Mouse (Mus musculus): ENCODE measurements at regions not wholly inside any gene's neighbourhood (a gene's known extent, or its start where the extent isn't known, plus 50 kb on each side); places are given as distances from the start of the nearest gene placed in this dataset.
A peak's percentile ranks its signal among the peaks of the same experiment; 100 is the strongest.

DNA sequence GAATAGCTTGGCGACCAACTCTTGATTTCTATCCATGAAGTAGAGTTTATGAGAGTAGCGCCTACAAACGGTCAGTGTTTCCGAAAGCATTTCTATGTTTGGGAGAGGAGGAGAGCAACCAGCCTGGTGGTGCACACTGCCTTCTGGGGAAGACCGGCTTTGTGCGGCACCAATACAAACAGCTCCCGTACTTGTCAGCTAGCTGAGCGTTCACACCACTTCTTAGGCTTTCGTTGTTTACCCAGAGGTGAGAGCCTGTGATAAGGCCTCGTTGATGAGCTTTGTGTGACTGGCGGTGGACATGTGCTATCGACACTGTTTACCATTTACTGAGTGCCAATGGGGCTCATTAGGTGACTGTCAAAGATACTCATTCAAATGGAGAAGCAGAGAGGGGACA is 162.0 kb downstream of the Chic2 start:
- H3K27ac ChIP-seq (replicated peaks; ENCODE audit: low read depth, low read length), result no peak overlapping the region
- no peak overlapping the region for H3K9ac ChIP-seq (replicated peaks; ENCODE audit: low read length)
- DNase-seq (ENCODE audit: low spot score), result no peak
- no peaks in the 10 kb centered on the region for H3K4me1 ChIP-seq (ENCODE audit: control insufficient read depth, insufficient read depth, low read length)
- no peak overlapping the region for H3K4me2 ChIP-seq (ENCODE audit: low read depth, low read length)
- ATAC-seq (replicated peaks; ENCODE audit: insufficient number of reproducible peaks, low FRiP score, low TSS enrichment, low read depth), result no peak
- H3K4me3 ChIP-seq (ENCODE audit: low read depth, low read length), result no peak overlapping the region
- H3K27me3 ChIP-seq (ENCODE audit: control insufficient read depth, insufficient read depth, low read length), result no peaks in the 10 kb centered on the region
- H3K36me3 ChIP-seq (replicated peaks; ENCODE audit: control insufficient read depth, insufficient read depth, low read depth, low read length), result no peaks in the 10 kb centered on the region
- WGBS, result 82% methylated on average over 12 of the region's 12 CpGs
- H3K9me3 ChIP-seq (replicated peaks; ENCODE audit: control insufficient read depth, low read length), result no peaks in the 10 kb centered on the region

DNA sequence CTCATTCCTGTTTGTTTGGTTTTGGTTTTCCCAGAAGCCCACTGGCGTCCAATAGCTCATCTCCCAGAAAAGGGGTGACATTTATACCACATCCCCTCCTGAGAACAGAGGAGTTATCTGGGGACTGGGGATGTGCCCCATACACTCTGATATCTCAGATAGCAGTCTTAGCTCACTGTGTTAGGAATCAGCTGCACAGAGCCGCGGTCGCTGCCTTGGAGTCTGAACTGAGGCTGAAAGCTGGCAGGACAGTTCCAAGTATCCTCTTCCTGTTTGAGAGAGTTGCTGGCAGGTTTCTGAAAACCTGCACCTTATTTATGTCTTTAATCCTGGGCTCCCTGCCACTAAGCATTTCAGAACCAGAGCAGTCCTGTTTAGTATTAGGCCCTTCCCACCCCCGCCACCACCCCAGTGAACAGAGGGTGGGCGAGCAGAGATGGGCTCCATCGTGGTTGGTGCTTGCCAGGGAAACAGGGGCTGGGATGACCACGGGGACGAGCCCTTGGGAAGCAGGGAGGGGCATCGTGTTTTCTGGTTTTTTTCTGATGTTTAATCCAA is 163.8 kb downstream of the Chic2 start:
- no peak for DNase-seq (ENCODE audit: low spot score)
- Histone ChIP-seq H3K9me3 (replicated peaks; ENCODE audit: control insufficient read depth, low read length) (no peaks in the 10 kb centered on the region), H3K9ac (replicated peaks; ENCODE audit: low read length) (no peak overlapping the region), H3K36me3 (replicated peaks; ENCODE audit: control insufficient read depth, insufficient read depth, low read depth, low read length) (no peaks in the 10 kb centered on the region), H3K27ac (replicated peaks; ENCODE audit: low read depth, low read length) (no peak overlapping the region), H3K4me2 (ENCODE audit: low read depth, low read length) (no peak overlapping the region), H3K4me3 (ENCODE audit: low read depth, low read length) (no peak overlapping the region), H3K27me3 (ENCODE audit: control insufficient read depth, insufficient read depth, low read length) (no peaks in the 10 kb centered on the region), H3K4me1 (ENCODE audit: control insufficient read depth, insufficient read depth, low read length) (no peaks in the 10 kb centered on the region)
- ATAC-seq (replicated peaks; ENCODE audit: insufficient number of reproducible peaks, low FRiP score, low TSS enrichment, low read depth), result no peak
- 68% methylated on average over 10 of the region's 10 CpGs for WGBS

DNA sequence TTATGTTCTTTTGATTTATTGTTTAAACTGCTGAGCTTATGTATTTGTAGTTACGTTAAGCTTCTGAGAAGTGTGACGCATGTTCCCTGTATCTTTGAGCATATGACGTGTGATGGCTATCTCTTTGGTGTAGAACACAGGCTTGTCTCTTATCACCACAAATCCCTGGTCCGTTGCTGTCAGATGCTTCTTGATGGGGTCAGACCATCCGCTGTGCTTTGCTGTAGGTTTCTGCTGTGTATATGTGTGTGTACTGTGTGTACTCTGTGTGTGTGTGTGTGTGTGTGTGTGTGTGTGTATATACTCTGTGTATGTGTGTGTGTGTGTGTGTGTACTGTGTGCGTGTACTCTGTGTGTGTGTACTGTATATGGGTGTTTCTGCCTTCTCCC is 164.5 kb downstream of the Chic2 start:
- Histone ChIP-seq H3K4me1 (ENCODE audit: control insufficient read depth, insufficient read depth, low read length) (no peaks in the 10 kb centered on the region), H3K36me3 (replicated peaks; ENCODE audit: control insufficient read depth, insufficient read depth, low read depth, low read length) (no peaks in the 10 kb centered on the region), H3K4me2 (ENCODE audit: low read depth, low read length) (no peak overlapping the region), H3K9ac (replicated peaks; ENCODE audit: low read length) (no peak overlapping the region), H3K27me3 (ENCODE audit: control insufficient read depth, insufficient read depth, low read length) (no peaks in the 10 kb centered on the region), H3K9me3 (replicated peaks; ENCODE audit: control insufficient read depth, low read length) (no peaks in the 10 kb centered on the region), H3K4me3 (ENCODE audit: low read depth, low read length) (no peak overlapping the region), H3K27ac (replicated peaks; ENCODE audit: low read depth, low read length) (no peak overlapping the region)
- DNase-seq (ENCODE audit: low spot score) (no peak), ATAC-seq (replicated peaks; ENCODE audit: insufficient number of reproducible peaks, low FRiP score, low TSS enrichment, low read depth) (no peak)
- WGBS, result 79% methylated on average over 6 of the region's 6 CpGs

GRCm38 (mm10) chr5:74879098-74880047 is 165.2 kb downstream of the Chic2 start:
- Histone ChIP-seq H3K36me3 (replicated peaks; ENCODE audit: control insufficient read depth, insufficient read depth, low read depth, low read length) (no peaks in the 10 kb centered on the region), H3K27me3 (ENCODE audit: control insufficient read depth, insufficient read depth, low read length) (no peaks in the 10 kb centered on the region)

DNA sequence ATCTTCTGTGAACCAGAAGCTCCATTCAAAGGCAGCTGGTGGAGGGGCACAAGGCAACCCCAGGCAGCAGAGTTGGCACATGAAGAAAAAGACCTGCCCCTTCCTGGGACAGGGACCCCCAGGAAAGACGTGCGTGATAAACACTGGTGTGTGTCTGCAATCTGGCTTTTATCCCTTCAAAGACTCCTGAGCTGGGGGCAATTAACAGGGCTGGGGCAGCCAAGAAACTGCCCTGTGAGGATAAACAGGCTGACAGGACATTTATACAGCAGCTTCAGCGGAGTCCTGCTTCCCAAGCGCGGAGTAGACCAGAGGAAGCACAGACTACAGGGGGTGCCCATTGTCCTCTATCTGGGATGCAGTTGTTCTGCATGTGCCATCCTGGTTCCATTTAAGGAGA is 167.0 kb downstream of the Chic2 start:
- Histone ChIP-seq H3K27ac (replicated peaks; ENCODE audit: low read depth, low read length) (no peak overlapping the region), H3K4me2 (ENCODE audit: low read depth, low read length) (no peak overlapping the region), H3K4me1 (ENCODE audit: control insufficient read depth, insufficient read depth, low read length) (peaks cover 3% of the 10 kb centered on the region; the same call in 1 of the 2 replicates), H3K9ac (replicated peaks; ENCODE audit: low read length) (no peak overlapping the region), H3K9me3 (replicated peaks; ENCODE audit: control insufficient read depth, low read length) (no peaks in the 10 kb centered on the region), H3K4me3 (ENCODE audit: low read depth, low read length) (no peak overlapping the region), H3K36me3 (replicated peaks; ENCODE audit: control insufficient read depth, insufficient read depth, low read depth, low read length) (no peaks in the 10 kb centered on the region), H3K27me3 (ENCODE audit: control insufficient read depth, insufficient read depth, low read length) (no peaks in the 10 kb centered on the region)
- DNase-seq (ENCODE audit: low spot score), result peak; percentile 22
- 45% methylated on average over 5 of the region's 5 CpGs for WGBS
- no peak for ATAC-seq (replicated peaks; ENCODE audit: insufficient number of reproducible peaks, low FRiP score, low TSS enrichment, low read depth)

More at GRCm38 (mm10) chr5:74879098-74880047, 165.2 kb downstream of the Chic2 start:
- ATAC-seq (replicated peaks; ENCODE audit: insufficient number of reproducible peaks, low FRiP score, low TSS enrichment, low read depth) (no peak; the same call in 1 of the 2 replicates), DNase-seq (ENCODE audit: low spot score) (no peak)
- H3K27ac ChIP-seq (replicated peaks; ENCODE audit: low read depth, low read length), result no peak overlapping the region
- no peak overlapping the region for H3K4me2 ChIP-seq (ENCODE audit: low read depth, low read length)
- H3K9me3 ChIP-seq (replicated peaks; ENCODE audit: control insufficient read depth, low read length), result no peaks in the 10 kb centered on the region
- no peak overlapping the region for H3K9ac ChIP-seq (replicated peaks; ENCODE audit: low read length)
- peaks cover 3% of the 10 kb centered on the region; the same call in 1 of the 2 replicates for H3K4me1 ChIP-seq (ENCODE audit: control insufficient read depth, insufficient read depth, low read length)
- WGBS, result 79% methylated on average over 12 of the region's 13 CpGs
- no peak overlapping the region for H3K4me3 ChIP-seq (ENCODE audit: low read depth, low read length)

DNA sequence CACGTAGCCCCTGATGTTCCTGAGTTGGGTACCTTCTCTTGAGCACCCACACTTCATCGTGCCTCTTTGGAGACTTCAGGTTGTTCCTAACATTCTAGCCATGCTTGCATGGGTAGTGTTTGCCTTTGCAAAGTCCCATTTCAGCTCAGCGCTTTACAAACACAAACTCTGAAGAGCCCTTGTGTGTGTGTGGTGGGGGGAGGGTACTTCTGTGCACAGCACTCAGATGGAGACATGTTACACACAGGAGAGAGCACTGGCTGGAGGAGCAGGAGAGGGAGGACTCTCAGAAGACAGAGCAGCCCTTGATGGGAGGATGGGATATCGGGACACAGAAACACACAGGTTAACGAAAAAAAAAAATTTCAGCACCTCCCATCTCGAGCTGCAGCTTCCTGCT is 167.4 kb downstream of the Chic2 start:
- Histone ChIP-seq H3K4me3 (ENCODE audit: low read depth, low read length) (no peak overlapping the region), H3K36me3 (replicated peaks; ENCODE audit: control insufficient read depth, insufficient read depth, low read depth, low read length) (no peaks in the 10 kb centered on the region), H3K27me3 (ENCODE audit: control insufficient read depth, insufficient read depth, low read length) (no peaks in the 10 kb centered on the region), H3K9ac (replicated peaks; ENCODE audit: low read length) (no peak overlapping the region), H3K27ac (replicated peaks; ENCODE audit: low read depth, low read length) (no peak overlapping the region), H3K4me1 (ENCODE audit: control insufficient read depth, insufficient read depth, low read length) (peaks cover 3% of the 10 kb centered on the region; the same call in 1 of the 2 replicates), H3K9me3 (replicated peaks; ENCODE audit: control insufficient read depth, low read length) (no peaks in the 10 kb centered on the region), H3K4me2 (ENCODE audit: low read depth, low read length) (no peak overlapping the region)
- DNase-seq (ENCODE audit: low spot score) (no peak), ATAC-seq (replicated peaks; ENCODE audit: insufficient number of reproducible peaks, low FRiP score, low TSS enrichment, low read depth) (no peak)
- 59% methylated on average over 6 of the region's 6 CpGs for WGBS

- no peak overlapping the region for H3K4me3 ChIP-seq (ENCODE audit: low read depth, low read length)
- H3K4me2 ChIP-seq (ENCODE audit: low read depth, low read length), result no peak overlapping the region
- DNase-seq (ENCODE audit: low spot score) (no peak), ATAC-seq (replicated peaks; ENCODE audit: insufficient number of reproducible peaks, low FRiP score, low TSS enrichment, low read depth) (no peak)
- H3K9ac ChIP-seq (replicated peaks; ENCODE audit: low read length), result no peak overlapping the region
- H3K27me3 ChIP-seq (ENCODE audit: control insufficient read depth, insufficient read depth, low read length), result no peaks in the 10 kb centered on the region
- no peaks in the 10 kb centered on the region for H3K36me3 ChIP-seq (replicated peaks; ENCODE audit: control insufficient read depth, insufficient read depth, low read depth, low read length)
- 28% methylated on average over 6 of the region's 6 CpGs for WGBS
- H3K27ac ChIP-seq (replicated peaks; ENCODE audit: low read depth, low read length), result no peak overlapping the region
- peaks cover 3% of the 10 kb centered on the region; the same call in 1 of the 2 replicates for H3K4me1 ChIP-seq (ENCODE audit: control insufficient read depth, insufficient read depth, low read length)
- no peaks in the 10 kb centered on the region for H3K9me3 ChIP-seq (replicated peaks; ENCODE audit: control insufficient read depth, low read length)
Observed at GRCm38 (mm10) chr5:74874691-74875090, 169.9 kb downstream of the Chic2 start.

GRCm38 (mm10) chr5:74870615-74871014 is 167.9 kb upstream of the Lnx1 start:
- ATAC-seq (replicated peaks; ENCODE audit: insufficient number of reproducible peaks, low FRiP score, low TSS enrichment, low read depth) (no peak), DNase-seq (ENCODE audit: low spot score) (no peak)
- H3K27ac ChIP-seq (replicated peaks; ENCODE audit: low read depth, low read length), result no peak overlapping the region

More at GRCm38 (mm10) chr5:74870615-74871014, 167.9 kb upstream of the Lnx1 start:
- Histone ChIP-seq H3K9me3 (replicated peaks; ENCODE audit: control insufficient read depth, low read length) (no peaks in the 10 kb centered on the region), H3K4me1 (ENCODE audit: control insufficient read depth, insufficient read depth, low read length) (peaks cover 3% of the 10 kb centered on the region; the same call in 1 of the 2 replicates), H3K36me3 (replicated peaks; ENCODE audit: control insufficient read depth, insufficient read depth, low read depth, low read length) (no peaks in the 10 kb centered on the region), H3K4me3 (ENCODE audit: low read depth, low read length) (no peak overlapping the region), H3K4me2 (ENCODE audit: low read depth, low read length) (no peak overlapping the region), H3K27me3 (ENCODE audit: control insufficient read depth, insufficient read depth, low read length) (no peaks in the 10 kb centered on the region), H3K9ac (replicated peaks; ENCODE audit: low read length) (no peak overlapping the region)
- WGBS, result 74% methylated on average over 12 of the region's 12 CpGs
